Mouse (Mus musculus) testis, adult 2 months (tissue): Measurements from ENCODE around the gene Pld3. TPM values are rescaled to one million over a fixed set of nuclear protein-coding genes. Genes with fewer than 3 reads are reported as not detected.

ENCODE experiments used
- H3K27ac ChIP-seq: fragments of 200-500 bp; 2 replicates; pipeline ENCODE4 v1.5.1; 2012; ENCODE audit warnings: low read depth, low read length; ENCODE audit not compliant: control insufficient read depth, insufficient read depth
- H3K27me3 ChIP-seq: fragments of 200-500 bp; 2 replicates; pipeline ENCODE4 v1.6.1; 2012; ENCODE audit warnings: mild to moderate bottlenecking, low read length, moderate library complexity; ENCODE audit not compliant: control insufficient read depth, insufficient read depth
- H3K36me3 ChIP-seq: fragments of 200-500 bp; 2 replicates; pipeline ENCODE4 v1.6.1; 2012; ENCODE audit warnings: mild to moderate bottlenecking, low read length; ENCODE audit not compliant: control insufficient read depth, insufficient read depth
- H3K4me1 ChIP-seq: fragments of 200-500 bp; 2 replicates; pipeline ENCODE4 v1.6.1; 2012; ENCODE audit warnings: low read length; ENCODE audit not compliant: control insufficient read depth, insufficient read depth
- H3K4me3 ChIP-seq: fragments of 200-500 bp; 2 replicates; pipeline ENCODE4 v1.5.1; 2012; ENCODE audit warnings: low read depth, mild to moderate bottlenecking, low read length, moderate library complexity, mixed read lengths; ENCODE audit not compliant: control insufficient read depth
- CTCF ChIP-seq: fragments of 200-500 bp; IDR thresholded peaks from 2 replicates; pipeline ENCODE4 v1.5.1; 2012; ENCODE audit warnings: low read depth, mild to moderate bottlenecking, inconsistent platforms, low read length, moderate library complexity; ENCODE audit not compliant: control insufficient read depth, insufficient read depth, insufficient replicate concordance
- POLR2A ChIP-seq: fragments of 200-500 bp; IDR thresholded peaks from 2 replicates; pipeline ENCODE4 v1.6.1; 2012; ENCODE audit warnings: low read depth, mild to moderate bottlenecking, inconsistent platforms, low read length, moderate library complexity; ENCODE audit not compliant: control insufficient read depth
- polyA plus RNA-seq: library from polyadenylated mRNA; depleted of rRNA; stranded (reverse); fragments of >200 nt; gene quantifications from 2 replicates; pipeline ENCODE4 v1.2.3, GENCODE M21; 2012

Pld3 gene
- polyA plus RNA-seq, 1 experiment: 130 TPM

- Histone ChIP-seq H3K27me3 (no peaks in the 10 kb centered on the region), H3K27ac (no peak overlapping the region), H3K4me1 (peaks cover 18% of the 10 kb centered on the region), H3K36me3 (no peaks in the 10 kb centered on the region), H3K4me3 (no peak overlapping the region)
- TF ChIP-seq CTCF (no peak), POLR2A (no peak)
These were observed 11.6 kb downstream of the Pld3 start for GRCm38 (mm10) chr7:27541431-27541830.

DNA sequence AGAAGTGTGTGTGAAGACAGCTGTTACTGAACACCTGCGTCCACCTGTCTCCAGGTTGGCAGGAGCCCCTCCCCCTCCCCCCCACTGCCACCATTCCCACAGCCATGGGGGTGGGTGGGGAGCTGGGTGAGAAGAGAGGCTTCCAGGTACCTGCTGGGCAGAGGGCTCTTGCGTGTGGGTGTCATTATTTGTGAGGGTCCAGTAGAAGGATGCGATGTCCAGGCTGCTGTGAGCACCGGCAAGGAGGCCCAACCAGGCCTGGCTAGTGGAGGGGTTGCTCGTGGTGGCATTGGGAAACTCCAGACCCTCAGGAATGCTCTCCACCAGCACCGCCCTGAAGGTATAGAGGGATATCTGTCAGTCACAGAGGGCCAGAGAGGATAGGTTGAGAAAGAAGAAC lies 12.1 kb downstream of the Pld3 start:
- TF ChIP-seq POLR2A: no peak
- no peak for TF ChIP-seq CTCF
- peaks cover 18% of the 10 kb centered on the region for H3K4me1 ChIP-seq
- no peaks in the 10 kb centered on the region for H3K36me3 ChIP-seq
- H3K27me3 ChIP-seq: no peaks in the 10 kb centered on the region
- no peak overlapping the region for H3K4me3 ChIP-seq
- H3K27ac ChIP-seq: no peak overlapping the region

DNA sequence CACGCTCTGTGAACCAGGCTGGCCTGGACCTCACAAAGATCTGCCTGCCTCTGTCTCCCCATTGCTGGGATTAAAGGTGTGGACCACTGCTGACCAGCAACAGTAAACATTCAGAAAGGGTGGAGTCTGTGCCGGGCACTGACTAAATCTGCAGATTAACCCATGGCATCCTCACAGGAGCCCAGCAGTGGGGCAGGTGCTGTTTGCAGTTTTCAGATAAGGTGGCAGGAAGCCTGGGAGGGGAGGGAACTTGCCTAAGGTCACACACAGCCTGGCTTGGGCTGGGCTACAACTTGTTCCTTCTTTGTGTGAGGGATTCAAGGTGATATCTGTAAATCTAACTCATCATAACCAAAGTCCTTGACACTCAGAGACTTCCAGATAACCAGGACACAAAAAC lies 12.5 kb downstream of the Pld3 start:
- no peaks in the 10 kb centered on the region for H3K27me3 ChIP-seq
- TF ChIP-seq CTCF (no peak), POLR2A (no peak)

DNA sequence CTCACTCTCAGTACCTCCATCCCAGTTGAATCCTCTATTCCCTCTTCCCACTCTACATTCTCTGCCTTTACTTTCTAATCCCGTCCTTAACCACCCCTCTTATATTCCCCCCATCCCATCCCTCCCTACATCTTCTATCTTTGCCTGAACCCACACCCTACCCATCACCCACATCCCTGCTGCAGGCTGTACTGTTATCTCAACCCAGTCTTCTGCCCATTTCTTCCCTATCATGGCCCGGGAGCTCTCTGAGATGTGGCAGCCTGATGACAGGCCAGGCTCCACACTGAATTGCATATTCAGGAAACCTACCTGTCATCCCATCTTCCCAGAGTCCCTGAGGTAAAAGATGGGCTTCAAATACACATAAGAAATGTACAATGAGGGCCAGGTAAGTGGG lies 14.2 kb downstream of the Pld3 start:
- Histone ChIP-seq H3K4me1 (peaks cover 16% of the 10 kb centered on the region), H3K4me3 (no peak overlapping the region), H3K27me3 (no peaks in the 10 kb centered on the region), H3K27ac (no peak overlapping the region), H3K36me3 (no peaks in the 10 kb centered on the region)
- no peak for TF ChIP-seq CTCF
- no peak for TF ChIP-seq POLR2A

More for the DNA sequence above, 12.5 kb downstream of the Pld3 start:
- Histone ChIP-seq H3K36me3 (no peaks in the 10 kb centered on the region), H3K4me1 (peaks cover 18% of the 10 kb centered on the region), H3K4me3 (no peak overlapping the region), H3K27ac (no peak overlapping the region)

DNA sequence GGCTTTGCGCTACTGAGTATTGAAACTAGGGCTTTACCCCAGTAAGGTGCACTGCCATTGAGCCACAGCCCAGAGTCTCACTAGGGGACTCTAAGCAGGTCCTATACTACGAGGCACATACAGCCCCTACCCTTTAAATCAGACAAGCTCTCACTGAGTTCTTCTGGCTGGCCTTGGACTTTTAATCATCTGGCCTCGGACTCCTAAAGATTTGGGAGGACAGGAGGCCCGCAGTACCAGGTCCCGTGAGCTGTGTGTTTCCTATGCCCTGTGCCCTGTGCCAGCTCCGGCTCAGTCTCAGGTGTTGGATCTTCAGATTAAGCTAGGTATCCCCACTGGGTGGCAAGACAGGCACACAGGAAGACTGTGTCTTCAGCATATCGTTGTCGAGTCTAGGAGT lies 15.0 kb downstream of the Pld3 start:
- H3K27me3 ChIP-seq: no peaks in the 10 kb centered on the region
- no peak for TF ChIP-seq CTCF
- no peak for TF ChIP-seq POLR2A
- H3K27ac ChIP-seq: no peak overlapping the region
- no peaks in the 10 kb centered on the region for H3K36me3 ChIP-seq
- no peak overlapping the region for H3K4me3 ChIP-seq
- H3K4me1 ChIP-seq: peaks cover 11% of the 10 kb centered on the region

DNA sequence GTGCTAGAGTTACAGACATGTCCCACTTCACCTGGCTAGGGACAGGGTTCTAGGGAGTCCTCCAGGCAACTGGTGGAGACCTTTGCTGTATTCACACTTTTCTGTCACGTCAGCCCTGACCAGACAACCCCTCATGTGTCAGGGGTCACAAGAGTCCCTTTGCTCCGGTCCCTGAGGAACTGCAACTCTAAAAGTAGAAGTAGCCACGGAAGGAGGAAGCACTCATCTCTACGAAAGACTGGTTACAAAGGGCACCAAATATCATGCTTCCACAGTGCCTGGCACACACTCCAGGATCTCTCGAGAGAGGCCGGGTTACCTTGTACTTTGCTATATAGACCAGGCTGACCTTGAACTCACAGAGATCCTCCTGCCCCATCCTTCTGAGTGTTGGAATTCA lies 16.4 kb downstream of the Pld3 start:
- Histone ChIP-seq H3K4me3 (no peak overlapping the region), H3K27ac (no peak overlapping the region), H3K4me1 (no peaks in the 10 kb centered on the region; the same call in 1 of the 2 replicates), H3K36me3 (no peaks in the 10 kb centered on the region), H3K27me3 (no peaks in the 10 kb centered on the region)
- TF ChIP-seq POLR2A: no peak
- no peak for TF ChIP-seq CTCF

DNA sequence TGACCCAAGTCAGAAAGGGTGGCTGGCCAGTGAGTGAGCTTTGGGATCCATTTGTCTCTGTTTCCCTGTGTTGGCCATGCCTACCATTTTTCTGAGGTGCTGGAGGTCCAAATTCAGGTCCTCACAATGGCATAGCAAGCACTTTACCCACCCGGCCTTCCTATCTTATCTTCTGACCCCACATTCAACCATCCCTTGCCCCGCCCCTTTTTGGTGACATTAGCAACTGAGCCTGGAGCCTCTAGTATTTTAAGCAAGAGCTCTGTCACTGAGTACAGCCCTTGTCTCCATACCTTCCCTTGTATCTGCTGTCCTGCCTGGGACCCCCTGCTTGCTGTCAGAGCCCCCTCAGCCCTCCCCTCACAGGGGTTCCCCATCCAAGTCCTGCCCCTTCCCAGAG lies 17.6 kb downstream of the Pld3 start:
- no peak overlapping the region for H3K4me3 ChIP-seq
- no peak overlapping the region for H3K27ac ChIP-seq
- H3K4me1 ChIP-seq: peaks cover 3% of the 10 kb centered on the region
- H3K36me3 ChIP-seq: no peaks in the 10 kb centered on the region
- TF ChIP-seq POLR2A: no peak
- no peaks in the 10 kb centered on the region for H3K27me3 ChIP-seq

DNA sequence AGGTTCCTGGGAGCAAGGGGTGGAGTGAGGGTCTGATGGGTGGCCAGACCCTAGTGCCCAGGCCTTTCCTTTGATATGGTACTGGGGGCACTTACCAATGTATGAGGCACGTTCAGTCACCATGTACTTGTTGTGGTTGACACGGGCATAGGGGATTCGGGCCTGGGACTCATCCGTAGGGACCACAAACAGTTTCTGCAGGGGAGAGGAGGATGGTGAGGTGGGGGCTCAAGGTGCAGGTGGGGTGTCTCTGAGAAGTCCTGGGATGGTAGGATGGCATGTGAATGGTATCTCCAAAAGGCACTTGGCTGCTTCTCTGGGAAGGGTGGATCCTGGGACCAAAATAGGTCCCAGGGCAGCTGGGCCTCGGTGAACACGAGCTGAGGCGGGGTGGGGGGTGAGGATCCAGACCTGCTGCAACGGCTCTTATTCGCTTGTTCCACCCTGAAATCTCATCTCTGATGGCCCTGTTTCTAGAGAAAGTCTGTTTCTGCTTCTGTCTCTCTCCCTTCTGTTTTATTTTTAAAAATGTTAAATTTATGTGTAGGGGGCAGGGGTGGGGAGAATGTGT lies 20.5 kb downstream of the Pld3 start:
- Histone ChIP-seq H3K4me1 (peaks cover 4% of the 10 kb centered on the region), H3K36me3 (no peaks in the 10 kb centered on the region), H3K27ac (no peak overlapping the region), H3K4me3 (no peak overlapping the region), H3K27me3 (no peaks in the 10 kb centered on the region)
- TF ChIP-seq POLR2A (no peak), CTCF (no peak)
